Mouse (Mus musculus): ENCODE measurements at regions not wholly inside any gene's neighbourhood (a gene's known extent, or its start where the extent isn't known, plus 50 kb on each side); places are given as distances from the start of the nearest gene placed in this dataset.

GRCm38 (mm10) chr5:77494601-77495000, 86.8 kb upstream of the Igfbp7 start:
- WGBS (ENCODE audit: insufficient replicate concordance): 58% methylated on average over 1 of the region's 1 CpGs
- Histone ChIP-seq H3K9me3 (ENCODE audit: low read length) (no peaks in the 10 kb centered on the region), H3K36me3 (replicated peaks; ENCODE audit: insufficient read depth, low read length) (no peaks in the 10 kb centered on the region), H3K4me3 (ENCODE audit: low read depth, low read length) (no peak overlapping the region), H3K9ac (replicated peaks) (no peak overlapping the region), H3K4me1 (ENCODE audit: insufficient read depth) (no peaks in the 10 kb centered on the region), H3K27me3 (ENCODE audit: insufficient read depth, low read length) (no peaks in the 10 kb centered on the region), H3K4me2 (ENCODE audit: low read depth, low read length) (no peak overlapping the region), H3K27ac (ENCODE audit: low read depth) (no peak overlapping the region)
- no peak for DNase-seq
- TF ChIP-seq CTCF (IDR thresholded peaks at IDR 0.05; ENCODE audit: low read depth) (no peak), EP300 (IDR thresholded peaks at IDR 0.05; ENCODE audit: low read depth) (no peak)
- ATAC-seq: no peak

- TF ChIP-seq CTCF (IDR thresholded peaks at IDR 0.05; ENCODE audit: low read depth) (no peak), EP300 (IDR thresholded peaks at IDR 0.05; ENCODE audit: low read depth) (no peak)
- 67% methylated on average over 5 of the region's 5 CpGs for WGBS (ENCODE audit: insufficient replicate concordance)
These were observed 81.1 kb upstream of the Igfbp7 start for GRCm38 (mm10) chr5:77488969-77489368.

GRCm38 (mm10) chr5:77487837-77488827, 80.3 kb upstream of the Igfbp7 start:
- no peaks in the 10 kb centered on the region for H3K4me1 ChIP-seq (ENCODE audit: insufficient read depth)
- no peak overlapping the region for H3K9ac ChIP-seq (replicated peaks)
- WGBS (ENCODE audit: insufficient replicate concordance): 35% methylated on average over 19 of the region's 19 CpGs
- no peak overlapping the region for H3K4me3 ChIP-seq (ENCODE audit: low read depth, low read length)
- H3K27ac ChIP-seq (ENCODE audit: low read depth): no peak overlapping the region
- H3K9me3 ChIP-seq (ENCODE audit: low read length): no peaks in the 10 kb centered on the region
- H3K36me3 ChIP-seq (replicated peaks; ENCODE audit: insufficient read depth, low read length): no peaks in the 10 kb centered on the region
- DNase-seq: no peak
- no peaks in the 10 kb centered on the region for H3K27me3 ChIP-seq (ENCODE audit: insufficient read depth, low read length)
- no peak for TF ChIP-seq CTCF (IDR thresholded peaks at IDR 0.05; ENCODE audit: low read depth)
- TF ChIP-seq EP300 (IDR thresholded peaks at IDR 0.05; ENCODE audit: low read depth): no peak
- no peak overlapping the region for H3K4me2 ChIP-seq (ENCODE audit: low read depth, low read length)
- no peak for ATAC-seq

More at GRCm38 (mm10) chr5:77488969-77489368, 81.1 kb upstream of the Igfbp7 start:
- no peaks in the 10 kb centered on the region for H3K36me3 ChIP-seq (replicated peaks; ENCODE audit: insufficient read depth, low read length)
- DNase-seq (no peak), ATAC-seq (no peak)
- no peaks in the 10 kb centered on the region for H3K27me3 ChIP-seq (ENCODE audit: insufficient read depth, low read length)
- no peak overlapping the region for H3K4me2 ChIP-seq (ENCODE audit: low read depth, low read length)
- H3K9ac ChIP-seq (replicated peaks): no peak overlapping the region
- no peak overlapping the region for H3K27ac ChIP-seq (ENCODE audit: low read depth)
- H3K4me1 ChIP-seq (ENCODE audit: insufficient read depth): no peaks in the 10 kb centered on the region
- H3K4me3 ChIP-seq (ENCODE audit: low read depth, low read length): no peak overlapping the region
- H3K9me3 ChIP-seq (ENCODE audit: low read length): no peaks in the 10 kb centered on the region

- DNase-seq (no peak), ATAC-seq (no peak)
- Histone ChIP-seq H3K36me3 (replicated peaks; ENCODE audit: insufficient read depth, low read length) (no peaks in the 10 kb centered on the region), H3K27ac (ENCODE audit: low read depth) (no peak overlapping the region), H3K4me1 (ENCODE audit: insufficient read depth) (no peaks in the 10 kb centered on the region), H3K4me2 (ENCODE audit: low read depth, low read length) (no peak overlapping the region), H3K9ac (replicated peaks) (no peak overlapping the region), H3K9me3 (ENCODE audit: low read length) (no peaks in the 10 kb centered on the region), H3K4me3 (ENCODE audit: low read depth, low read length) (no peak overlapping the region), H3K27me3 (ENCODE audit: insufficient read depth, low read length) (no peaks in the 10 kb centered on the region)
- TF ChIP-seq EP300 (IDR thresholded peaks at IDR 0.05; ENCODE audit: low read depth): no peak
- TF ChIP-seq CTCF (IDR thresholded peaks at IDR 0.05; ENCODE audit: low read depth): no peak
- WGBS (ENCODE audit: insufficient replicate concordance): 47% methylated on average over 9 of the region's 9 CpGs
These were observed 75.3 kb upstream of the Igfbp7 start for GRCm38 (mm10) chr5:77483053-77483717.

GRCm38 (mm10) chr5:77481811-77482210, 74.0 kb upstream of the Igfbp7 start:
- Histone ChIP-seq H3K27me3 (ENCODE audit: insufficient read depth, low read length) (no peaks in the 10 kb centered on the region), H3K4me2 (ENCODE audit: low read depth, low read length) (no peak overlapping the region), H3K27ac (ENCODE audit: low read depth) (no peak overlapping the region), H3K9me3 (ENCODE audit: low read length) (no peaks in the 10 kb centered on the region), H3K4me1 (ENCODE audit: insufficient read depth) (no peaks in the 10 kb centered on the region), H3K4me3 (ENCODE audit: low read depth, low read length) (no peak overlapping the region), H3K9ac (replicated peaks) (no peak overlapping the region), H3K36me3 (replicated peaks; ENCODE audit: insufficient read depth, low read length) (no peaks in the 10 kb centered on the region)
- WGBS (ENCODE audit: insufficient replicate concordance): 54% methylated on average over 1 of the region's 1 CpGs
- no peak for ATAC-seq
- no peak for TF ChIP-seq EP300 (IDR thresholded peaks at IDR 0.05; ENCODE audit: low read depth)
- no peak for TF ChIP-seq CTCF (IDR thresholded peaks at IDR 0.05; ENCODE audit: low read depth)
- no peak for DNase-seq

- DNase-seq: no peak
- no peak for ATAC-seq
- H3K9ac ChIP-seq (replicated peaks): no peak overlapping the region
- H3K9me3 ChIP-seq (ENCODE audit: low read length): no peaks in the 10 kb centered on the region
- TF ChIP-seq CTCF (IDR thresholded peaks at IDR 0.05; ENCODE audit: low read depth) (no peak), EP300 (IDR thresholded peaks at IDR 0.05; ENCODE audit: low read depth) (no peak)
- H3K4me1 ChIP-seq (ENCODE audit: insufficient read depth): no peaks in the 10 kb centered on the region
- 70% methylated on average over 9 of the region's 9 CpGs for WGBS (ENCODE audit: insufficient replicate concordance)
- no peak overlapping the region for H3K4me2 ChIP-seq (ENCODE audit: low read depth, low read length)
- no peak overlapping the region for H3K4me3 ChIP-seq (ENCODE audit: low read depth, low read length)
- H3K27ac ChIP-seq (ENCODE audit: low read depth): no peak overlapping the region
- H3K36me3 ChIP-seq (replicated peaks; ENCODE audit: insufficient read depth, low read length): no peaks in the 10 kb centered on the region
- no peaks in the 10 kb centered on the region for H3K27me3 ChIP-seq (ENCODE audit: insufficient read depth, low read length)
These were observed 70.0 kb upstream of the Igfbp7 start for GRCm38 (mm10) chr5:77477794-77478193.

Data from liver, postnatal 0 days (tissue).